Mouse (Mus musculus): Measurements from ENCODE around the gene Fuca1.

Fuca1 gene

GRCm38 (mm10) chr4:135920304-135921241, at the start of gene Fuca1:
Gene Fuca1 (plus strand): TSS chr4:135920735.
- peak; percentile 95 for DNase-seq (ENCODE audit: low spot score)

GRCm38 (mm10) chr4:135872015-135872414, 48.5 kb upstream of the Fuca1 start:
- no peak for DNase-seq (ENCODE audit: low spot score)

DNA sequence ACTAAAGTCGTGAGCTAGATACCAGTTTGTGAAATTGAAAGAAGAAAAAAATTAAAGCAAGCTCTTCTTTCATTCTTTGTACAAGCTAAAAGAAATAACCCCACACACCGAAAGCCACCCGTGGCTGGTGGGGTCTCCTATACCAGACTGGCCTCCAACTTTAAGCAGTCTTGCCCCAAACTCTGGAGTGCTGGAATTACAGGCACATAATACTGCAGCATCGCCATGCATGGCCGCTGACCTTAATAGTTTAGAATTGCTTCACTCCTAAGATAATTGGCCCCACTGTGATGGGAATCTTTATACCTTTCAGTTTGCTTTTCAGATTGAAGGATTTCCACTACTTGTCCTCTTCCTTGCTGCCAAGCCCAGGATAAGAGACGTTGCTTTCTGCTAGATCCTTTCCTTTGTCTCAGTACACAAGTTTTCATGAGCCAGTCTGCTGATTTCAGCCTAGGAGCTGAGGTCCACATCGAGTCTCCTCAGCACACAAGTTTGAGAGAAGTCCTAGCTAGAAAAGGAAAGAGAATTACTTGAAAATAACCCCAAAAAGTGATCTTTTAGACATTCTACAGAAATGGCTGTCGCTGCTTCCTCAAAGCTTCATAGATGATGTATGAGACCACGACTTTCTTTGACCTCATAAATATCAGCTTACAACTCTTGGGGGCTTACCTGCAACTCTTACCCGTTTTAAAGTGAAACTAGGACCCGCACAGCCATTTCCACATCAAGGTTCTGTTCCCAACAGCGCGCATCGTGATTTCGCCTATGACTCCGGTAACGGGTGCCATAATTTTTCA, 47.7 kb upstream of the Fuca1 start:
- DNase-seq (ENCODE audit: low spot score): no peak

GRCm38 (mm10) chr4:135873526-135874202, 46.9 kb upstream of the Fuca1 start, which contains the start of gene Pnrc2:
Gene Pnrc2 (minus strand): TSS chr4:135873850.
- peak; percentile 92 for DNase-seq (ENCODE audit: low spot score)

GRCm38 (mm10) chr4:135874564-135875535, 45.7 kb upstream of the Fuca1 start:
- no peak for DNase-seq (ENCODE audit: low spot score)

GRCm38 (mm10) chr4:135875546-135875945, 45.0 kb upstream of the Fuca1 start:
- no peak for DNase-seq (ENCODE audit: low spot score)

DNA sequence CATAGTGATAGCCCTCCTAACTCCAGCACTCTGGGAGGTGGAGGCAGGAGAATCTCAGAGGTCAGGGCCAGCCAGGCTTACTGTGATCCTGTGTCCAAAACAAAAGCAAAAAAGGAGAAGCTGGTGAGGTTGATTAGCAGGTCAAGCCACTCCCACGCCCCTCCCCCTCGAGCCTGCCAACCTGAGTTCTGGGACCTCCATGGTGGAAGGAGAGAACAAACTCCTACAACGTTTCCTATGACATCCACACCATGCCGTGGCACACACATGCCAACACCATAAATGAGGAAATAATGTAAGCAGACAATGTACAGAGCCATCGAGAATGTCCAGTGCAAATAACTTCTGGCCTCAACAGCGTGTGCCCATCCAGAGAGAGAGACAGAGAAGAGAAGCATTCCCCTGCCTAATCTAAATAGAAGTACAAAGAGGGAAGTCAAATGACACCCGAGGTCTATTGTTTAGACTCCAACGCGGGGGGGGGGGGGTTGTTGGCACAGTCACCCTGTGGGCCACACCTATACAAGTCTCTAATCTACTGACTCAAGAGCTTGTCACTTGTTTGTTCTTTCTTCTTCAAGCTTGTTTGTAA, 44.4 kb upstream of the Fuca1 start:
- peak; percentile 54 for DNase-seq (ENCODE audit: low spot score)

DNA sequence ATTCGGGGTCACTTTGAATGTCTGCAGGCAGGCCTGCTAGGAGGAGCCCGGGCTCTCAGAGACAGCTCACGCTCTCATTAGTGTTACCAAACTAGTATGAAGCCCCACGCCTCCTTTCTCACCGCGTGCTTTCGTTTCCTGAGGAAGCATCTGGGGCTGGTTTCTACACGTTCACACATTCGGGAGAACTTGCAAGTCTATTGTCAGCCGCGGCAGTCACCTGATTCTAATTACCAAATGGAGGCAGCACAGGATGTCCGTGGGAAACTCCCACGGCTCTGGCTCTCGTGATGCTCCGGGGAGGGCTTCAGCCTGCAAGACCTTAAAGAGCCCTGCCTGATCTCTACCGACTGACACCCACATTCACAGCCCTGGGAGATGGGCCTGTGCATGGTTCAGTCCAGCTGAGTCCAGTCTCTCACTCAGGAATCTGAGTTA, 43.9 kb upstream of the Fuca1 start:
- peak; percentile 80 for DNase-seq (ENCODE audit: low spot score)

GRCm38 (mm10) chr4:135877742-135878141, 42.8 kb upstream of the Fuca1 start:
- DNase-seq (ENCODE audit: low spot score): peak; percentile 33

DNA sequence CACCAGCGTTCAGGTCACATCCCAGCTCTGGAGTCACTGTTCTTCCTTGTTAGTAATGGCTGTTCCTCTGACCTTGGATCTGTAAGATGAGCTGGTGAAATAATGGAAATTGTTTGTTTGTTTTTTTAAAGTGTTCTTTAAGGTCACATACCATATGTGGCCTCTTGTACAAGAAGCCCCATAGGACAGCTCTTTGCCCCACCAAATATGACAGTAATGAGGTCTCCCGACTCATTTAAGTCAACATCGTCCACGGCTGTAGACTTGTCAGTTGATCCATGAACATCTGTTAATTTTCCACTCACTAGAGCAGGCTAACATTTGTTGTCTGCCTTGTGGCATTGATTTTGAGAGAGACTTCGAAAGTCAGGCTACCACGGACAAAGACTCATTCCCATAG, 41.5 kb upstream of the Fuca1 start:
- no peak for DNase-seq (ENCODE audit: low spot score)

DNA sequence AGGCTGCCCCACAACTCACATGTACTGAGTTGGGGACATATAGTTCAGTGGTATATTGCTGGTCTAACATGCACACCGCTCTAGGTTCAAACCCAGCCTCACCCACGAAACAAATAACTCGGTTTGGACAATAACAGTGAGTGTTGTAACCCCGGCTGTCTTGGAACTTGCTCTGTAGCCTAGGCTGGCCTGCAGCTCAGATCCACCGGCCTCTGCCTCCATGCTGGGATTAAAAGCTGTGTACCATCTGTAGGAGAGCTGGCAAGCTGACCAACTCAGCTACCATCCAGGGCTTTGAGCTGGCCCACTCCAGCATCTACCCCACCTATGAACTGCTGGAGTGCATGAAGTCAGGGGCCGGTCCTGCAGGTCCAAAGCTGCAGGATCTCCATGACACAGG, 40.5 kb upstream of the Fuca1 start:
- no peak for DNase-seq (ENCODE audit: low spot score)

- no peak for DNase-seq (ENCODE audit: low spot score)
Observed at GRCm38 (mm10) chr4:135880576-135880975, 40.0 kb upstream of the Fuca1 start.

DNA sequence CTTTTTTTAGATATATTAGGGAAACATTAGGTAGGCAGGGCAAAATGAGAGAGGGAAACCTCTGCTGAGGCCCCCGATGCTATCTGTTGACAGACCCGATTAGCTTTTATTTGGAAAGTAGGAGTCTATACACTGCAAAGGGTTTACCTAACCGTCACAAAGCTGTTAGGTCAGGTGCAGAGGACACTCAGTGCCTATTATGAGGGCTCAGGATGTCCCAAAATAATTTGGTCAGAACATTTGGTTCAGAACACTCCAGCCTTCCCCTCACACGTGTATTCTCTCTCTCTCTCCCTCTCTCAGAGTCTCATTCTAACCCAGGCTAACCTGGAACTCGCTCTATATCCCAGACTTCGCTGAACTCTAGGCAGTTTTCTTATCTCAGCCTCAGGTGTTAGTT, 38.5 kb upstream of the Fuca1 start:
- no peak for DNase-seq (ENCODE audit: low spot score)

DNA sequence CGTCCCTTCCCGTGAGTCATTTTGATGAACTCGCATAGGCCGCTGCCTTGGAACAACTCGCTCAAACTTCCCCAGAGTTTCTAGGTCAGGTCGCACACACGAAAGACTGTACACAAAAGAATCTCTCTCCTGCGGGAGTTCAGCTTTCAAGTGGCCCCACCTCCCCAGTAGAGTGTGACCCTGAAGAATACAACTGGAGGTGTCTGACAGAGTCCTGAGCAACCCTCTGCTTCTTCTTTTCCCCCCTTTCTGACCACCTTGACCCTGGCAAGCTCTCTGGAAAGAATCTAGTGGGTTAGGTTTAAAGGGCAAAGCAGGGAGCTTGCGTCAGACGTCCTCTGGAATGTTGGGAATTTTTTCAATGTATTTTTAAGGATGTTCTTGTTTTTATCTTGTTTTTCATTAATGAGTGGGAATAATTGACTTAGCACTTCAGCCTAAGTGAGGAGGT, 37.1 kb upstream of the Fuca1 start:
- DNase-seq (ENCODE audit: low spot score): no peak

DNA sequence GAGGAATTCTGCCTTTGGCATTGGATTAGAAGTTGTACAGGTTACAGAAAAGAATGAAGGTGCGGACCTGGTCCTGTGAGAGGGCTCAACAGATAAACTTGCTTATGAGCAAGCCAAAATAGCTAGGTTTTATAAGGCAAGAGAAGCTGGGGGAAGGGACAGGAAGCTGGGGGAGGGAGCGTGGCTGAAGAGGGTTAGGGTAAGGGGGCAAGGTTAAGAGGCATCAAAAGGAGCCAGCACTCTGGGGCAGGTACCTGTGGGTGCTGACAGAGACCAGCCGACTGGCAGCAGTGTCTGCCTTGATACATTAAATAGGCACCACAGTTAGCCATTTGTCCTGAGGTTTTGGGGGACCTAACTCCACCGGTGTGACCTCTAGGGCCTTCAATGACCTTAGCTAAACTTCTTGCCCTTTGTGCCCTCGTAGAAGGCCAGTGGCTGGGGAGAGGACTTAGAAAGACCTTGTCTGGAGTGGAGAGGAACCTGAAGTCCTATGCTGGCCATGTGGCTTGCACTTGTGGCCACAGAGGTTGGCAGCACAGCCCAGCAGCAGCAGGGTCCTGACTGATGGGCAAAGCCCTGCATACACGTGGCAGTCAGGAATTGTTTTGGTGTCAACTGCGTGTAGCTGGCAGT, 36.5 kb upstream of the Fuca1 start:
- no peak for DNase-seq (ENCODE audit: low spot score)

GRCm38 (mm10) chr4:135884531-135884930, 36.0 kb upstream of the Fuca1 start:
- no peak for DNase-seq (ENCODE audit: low spot score)

DNA sequence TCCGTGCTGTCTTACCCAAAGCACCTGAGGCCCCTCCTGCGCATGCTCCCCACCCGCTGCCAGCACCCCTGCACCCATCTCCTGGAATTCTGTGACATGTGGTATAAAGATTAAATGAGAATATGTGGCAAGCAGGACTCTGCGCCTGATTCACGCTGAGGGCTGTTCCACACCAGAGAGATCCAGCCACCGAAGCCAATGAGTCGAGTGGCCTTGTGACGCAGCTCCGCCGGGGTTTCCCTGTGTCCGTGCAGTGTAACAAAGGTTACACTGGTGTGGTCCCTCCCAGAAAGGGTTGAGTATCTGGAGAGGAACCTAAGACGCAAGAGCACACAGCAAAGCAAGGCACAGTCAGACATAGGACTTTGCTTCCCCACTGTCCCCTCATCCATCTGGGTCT, 34.9 kb upstream of the Fuca1 start:
- DNase-seq (ENCODE audit: low spot score): no peak

DNA sequence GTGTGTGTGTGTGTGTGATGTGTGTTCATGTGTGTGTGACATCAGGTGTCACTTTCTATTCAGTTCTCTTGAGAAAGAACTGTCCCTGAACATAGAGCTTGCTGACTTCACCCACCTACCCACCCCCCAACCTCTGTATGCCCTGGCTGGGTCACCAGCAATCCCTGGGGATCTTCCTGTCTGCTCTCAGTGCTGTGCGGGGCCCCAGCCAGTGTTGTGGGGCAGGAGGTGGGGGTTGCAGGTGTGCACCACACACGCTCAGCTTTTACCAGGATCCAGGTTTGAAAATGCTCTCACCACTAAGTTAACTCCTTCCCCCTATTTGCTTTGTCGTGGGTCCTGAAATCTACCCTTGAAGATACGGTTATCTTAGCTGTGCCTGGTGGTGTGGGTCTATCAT, 34.4 kb upstream of the Fuca1 start:
- no peak for DNase-seq (ENCODE audit: low spot score)

DNA sequence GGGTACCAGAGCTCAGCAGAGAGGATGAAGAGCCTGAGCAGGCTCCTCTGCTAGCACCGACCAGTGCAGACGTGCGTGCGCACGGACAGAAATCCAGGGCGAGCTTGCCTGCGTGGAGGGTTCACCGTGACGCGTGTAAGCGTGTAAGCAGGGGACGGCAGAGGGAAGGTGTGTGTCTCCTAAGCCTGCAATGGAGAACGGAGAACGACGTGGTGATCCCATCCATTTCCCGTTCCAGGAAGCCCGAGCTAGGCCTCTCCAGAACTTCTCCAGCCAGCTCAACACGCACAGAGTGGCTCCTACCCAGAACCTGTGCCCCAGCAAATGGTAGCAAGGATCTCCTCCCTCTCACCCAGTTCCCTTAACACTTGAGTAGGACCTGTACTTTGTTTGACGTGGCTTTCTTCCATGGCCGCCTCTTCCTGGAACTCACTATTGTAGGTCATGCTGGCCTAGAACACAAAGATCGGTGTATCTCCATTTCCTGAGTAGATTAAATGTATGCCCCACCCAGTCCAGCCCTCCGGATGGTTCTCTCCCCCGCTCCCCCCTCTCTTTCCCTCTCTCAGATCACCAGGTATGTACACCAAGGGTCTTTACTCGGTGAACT, 32.0 kb upstream of the Fuca1 start:
- no peak for DNase-seq (ENCODE audit: low spot score)

All from layer of hippocampus, adult 11-12 months (tissue).